Comparison of ENCODE assay signal across 31 mouse cellular contexts in the genomic region with DNA sequence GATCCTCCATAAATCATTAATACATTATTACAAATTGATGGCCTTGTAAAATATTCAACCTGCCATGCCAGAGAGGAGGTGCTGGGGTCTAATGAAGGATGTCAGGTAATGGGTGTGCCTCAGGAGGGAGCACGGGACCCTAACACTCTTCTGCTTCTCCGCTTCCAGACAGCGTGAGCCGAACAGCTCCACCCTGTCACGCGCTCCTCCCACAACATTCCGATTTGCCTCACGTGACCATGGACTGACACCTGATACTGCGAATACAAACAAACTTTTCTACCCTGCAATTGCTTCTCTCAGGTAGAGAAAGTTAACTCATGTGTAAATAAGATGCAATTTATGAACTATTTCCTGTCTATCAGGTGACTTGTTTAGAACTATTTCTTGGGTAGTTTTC. TPM values are rescaled to one million over a fixed set of nuclear protein-coding genes. Genes with fewer than 3 reads are reported as not detected.
A peak's percentile ranks its signal among the peaks of the same experiment; 100 is the strongest.
DNase-seq lines count a peak whose midpoint lies in the region; ATAC-seq and TF ChIP-seq lines count a peak whose summit lies in the region.
"Had no signal": no experiment of that assay in that cellular context is flagged by ENCODE, and none has a peak within 500 bp of the region (broad histone marks: within the 10 kb centered on the region; RNA-seq: fewer than 3 reads in every experiment).

No protein-coding gene starts in this region.

- ATAC-seq in stomach, postnatal 0 days (ENCODE audit: low FRiP score, low TSS enrichment) = no peak
- ATAC-seq: forebrain, embryonic 16.5 days; inflammation-experienced regulatory T-cells, adult 6 months; lung, postnatal 0 days had no signal

- 58% methylated on average over 9 of the region's 9 CpGs for WGBS in stomach, postnatal 0 days

- no peaks in the 10 kb centered on the region for H3K27me3 ChIP-seq in stomach, postnatal 0 days (ENCODE audit: control insufficient read depth, insufficient read depth, low read length)
- H3K27me3 ChIP-seq: embryonic facial prominence, embryonic 13.5 days; heart, embryonic 12.5 days; hindbrain, embryonic 15.5 days; limb, embryonic 15.5 days; liver, embryonic 13.5 days; neural tube, embryonic 13.5 days; stomach, embryonic 15.5 days had no signal

- no peak overlapping the region for H3K4me2 ChIP-seq in stomach, postnatal 0 days (replicated peaks; ENCODE audit: low read depth)
- H3K4me2 ChIP-seq: embryonic facial prominence, embryonic 13.5 days; heart, embryonic 12.5 days; hindbrain, embryonic 15.5 days; limb, embryonic 15.5 days; liver, embryonic 13.5 days; neural tube, embryonic 13.5 days; stomach, embryonic 15.5 days had no signal

- no peak for TF ChIP-seq CTCF in stomach, postnatal 0 days (IDR thresholded peaks at IDR 0.05; ENCODE audit: low read depth)

- H3K27ac ChIP-seq in stomach, postnatal 0 days (replicated peaks) = no peak overlapping the region
- H3K27ac ChIP-seq: embryonic facial prominence, embryonic 13.5 days; heart, adult 2 months; hindbrain, embryonic 10.5 days; hindbrain, embryonic 15.5 days; limb, embryonic 10.5 days; limb, embryonic 15.5 days; liver, embryonic 13.5 days; midbrain, embryonic 10.5 days; neural tube, embryonic 13.5 days; stomach, embryonic 15.5 days had no signal

- no peaks in the 10 kb centered on the region for H3K9me3 ChIP-seq in stomach, postnatal 0 days (ENCODE audit: control insufficient read depth, low read length)
- H3K9me3 ChIP-seq: embryonic facial prominence, embryonic 13.5 days; heart, embryonic 12.5 days; hindbrain, embryonic 10.5 days; hindbrain, embryonic 15.5 days; limb, embryonic 10.5 days; limb, embryonic 15.5 days; liver, embryonic 13.5 days; midbrain, embryonic 10.5 days; neural tube, embryonic 13.5 days; stomach, embryonic 15.5 days had no signal

- no peaks in the 10 kb centered on the region for H3K4me1 ChIP-seq in stomach, postnatal 0 days (replicated peaks; ENCODE audit: control insufficient read depth, insufficient read depth)
- H3K4me1 ChIP-seq: embryonic facial prominence, embryonic 13.5 days; hindbrain, embryonic 10.5 days; hindbrain, embryonic 15.5 days; limb, embryonic 10.5 days; limb, embryonic 15.5 days; liver, embryonic 13.5 days; midbrain, embryonic 10.5 days; neural tube, embryonic 13.5 days; stomach, embryonic 15.5 days had no signal

- no peak overlapping the region for H3K4me3 ChIP-seq in stomach, postnatal 0 days (ENCODE audit: low read depth, low read length)
- H3K4me3 ChIP-seq: embryonic facial prominence, embryonic 13.5 days; erythroblast, embryonic 14.5 days; heart, adult 2 months; heart, embryonic 12.5 days; hindbrain, embryonic 10.5 days; hindbrain, embryonic 15.5 days; limb, embryonic 10.5 days; limb, embryonic 15.5 days; liver, embryonic 13.5 days; midbrain, embryonic 10.5 days; neural tube, embryonic 13.5 days; stomach, embryonic 15.5 days had no signal

- TF ChIP-seq EP300 in stomach, postnatal 0 days (optimal IDR thresholded peaks at IDR 0.05) = no peak

- H3K9ac ChIP-seq in stomach, postnatal 0 days (ENCODE audit: low read length) = no peak overlapping the region
- H3K9ac ChIP-seq: embryonic facial prominence, embryonic 13.5 days; heart, embryonic 12.5 days; hindbrain, embryonic 15.5 days; limb, embryonic 15.5 days; liver, embryonic 13.5 days; neural tube, embryonic 13.5 days; stomach, embryonic 15.5 days had no signal

- DNase-seq in embryo, embryonic 10.5 days (ENCODE audit: low spot score) = peak; percentile 7
- no peak for DNase-seq in embryo, embryonic 9.5 days (ENCODE audit: extremely low spot score)
- peak; percentile 15 for DNase-seq in lung, postnatal 36 days
- no peak for DNase-seq in lung, postnatal 10 days
- peak; percentile 54 for DNase-seq in WW6 (ENCODE audit: low read depth, low spot score)
- peak; percentile 16 for DNase-seq in stomach, postnatal 0 days (ENCODE audit: low spot score)
- DNase-seq in layer of hippocampus, postnatal 10 days (ENCODE audit: low spot score in 2 of 2) = no peak
- DNase-seq in cerebellum, adult 8-10 months = no peak
- DNase-seq: adrenal gland, postnatal 14 days; cerebellum, adult 11 months; cerebellum, adult 9-11 months; heart, adult 2 months; kidney, adult 9 months; layer of hippocampus, postnatal 36 days; liver, embryonic 13.5 days; right cerebral cortex, postnatal 14 days; thymus, postnatal 25 days had no signal

- no peaks in the 10 kb centered on the region; the same call in 1 of the 2 replicates for H3K36me3 ChIP-seq in stomach, postnatal 0 days (ENCODE audit: control insufficient read depth, insufficient read depth, low read length)
- H3K36me3 ChIP-seq: hindbrain, embryonic 15.5 days; stomach, embryonic 15.5 days had no signal

RNA-seq across cellular contexts. Expression of a gene that starts 59.2 kb away (rescaled TPM):
- 0.17 and 0.30 TPM in 2 replicates for polyA plus RNA-seq in stomach, postnatal 0 days (2015; fragmentation: Nextera tagmentation; extraction: Ambion mirVana)
- total RNA-seq in layer of hippocampus, postnatal 10 days (2021) = 1 to 10 TPM; 9.1 to 9.4 TPM
- total RNA-seq: gastrocnemius, adult 8-10 months had no signal

Comparison
In these comparisons a context has a peak if more than half of its experiments do, and no peak if none do; other contexts are left out.
1. DNase-seq: peak in embryo, embryonic 10.5 days (single experiment), lung, postnatal 36 days (single experiment), WW6 (single experiment) and stomach, postnatal 0 days (single experiment); none in embryo, embryonic 9.5 days (single experiment), lung, postnatal 10 days (single experiment), layer of hippocampus, postnatal 10 days (0 of 2) and cerebellum, adult 8-10 months (single experiment).